Mouse (Mus musculus): ENCODE measurements at regions not wholly inside any gene's neighbourhood (a gene's known extent, or its start where the extent isn't known, plus 50 kb on each side); places are given as distances from the start of the nearest gene placed in this dataset.

GRCm38 (mm10) chrX:13344701-13345100 is 63.9 kb downstream of the Ddx3x start:
- no peak overlapping the region for H3K27ac ChIP-seq (ENCODE audit: insufficient read depth, low read depth, low read length)
- TF ChIP-seq CTCF (conservative IDR thresholded peaks at IDR 0.05; ENCODE audit: insufficient read depth, insufficient read length, low read depth, low read length), result no peak
- TF ChIP-seq POLR2A (IDR thresholded peaks at IDR 0.05; ENCODE audit: low read depth, low read length), result no peak
- no peaks in the 10 kb centered on the region for H3K36me3 ChIP-seq (ENCODE audit: control insufficient read depth, insufficient read depth, low read length)
- no peaks in the 10 kb centered on the region for H3K27me3 ChIP-seq (replicated peaks; ENCODE audit: control insufficient read depth, insufficient read depth, low read length)
- 25% methylated on average over 5 of the region's 5 CpGs for WGBS
- DNase-seq, result peak; percentile 33
- no peak overlapping the region for H3K4me3 ChIP-seq (ENCODE audit: insufficient read depth, low read depth, low read length)
- H3K4me1 ChIP-seq (ENCODE audit: control insufficient read depth, insufficient read depth, low read length), result no peaks in the 10 kb centered on the region

- 28% methylated on average over 5 of the region's 5 CpGs for WGBS
- TF ChIP-seq POLR2A (IDR thresholded peaks at IDR 0.05; ENCODE audit: low read depth, low read length), result no peak
- TF ChIP-seq CTCF (conservative IDR thresholded peaks at IDR 0.05; ENCODE audit: insufficient read depth, insufficient read length, low read depth, low read length), result no peak
- no peak for DNase-seq
- Histone ChIP-seq H3K4me3 (ENCODE audit: insufficient read depth, low read depth, low read length) (no peak overlapping the region), H3K4me1 (ENCODE audit: control insufficient read depth, insufficient read depth, low read length) (no peaks in the 10 kb centered on the region), H3K27ac (ENCODE audit: insufficient read depth, low read depth, low read length) (no peak overlapping the region), H3K27me3 (replicated peaks; ENCODE audit: control insufficient read depth, insufficient read depth, low read length) (no peaks in the 10 kb centered on the region), H3K36me3 (ENCODE audit: control insufficient read depth, insufficient read depth, low read length) (no peaks in the 10 kb centered on the region)
These were observed 64.4 kb downstream of the Ddx3x start for GRCm38 (mm10) chrX:13345126-13345525.

DNA sequence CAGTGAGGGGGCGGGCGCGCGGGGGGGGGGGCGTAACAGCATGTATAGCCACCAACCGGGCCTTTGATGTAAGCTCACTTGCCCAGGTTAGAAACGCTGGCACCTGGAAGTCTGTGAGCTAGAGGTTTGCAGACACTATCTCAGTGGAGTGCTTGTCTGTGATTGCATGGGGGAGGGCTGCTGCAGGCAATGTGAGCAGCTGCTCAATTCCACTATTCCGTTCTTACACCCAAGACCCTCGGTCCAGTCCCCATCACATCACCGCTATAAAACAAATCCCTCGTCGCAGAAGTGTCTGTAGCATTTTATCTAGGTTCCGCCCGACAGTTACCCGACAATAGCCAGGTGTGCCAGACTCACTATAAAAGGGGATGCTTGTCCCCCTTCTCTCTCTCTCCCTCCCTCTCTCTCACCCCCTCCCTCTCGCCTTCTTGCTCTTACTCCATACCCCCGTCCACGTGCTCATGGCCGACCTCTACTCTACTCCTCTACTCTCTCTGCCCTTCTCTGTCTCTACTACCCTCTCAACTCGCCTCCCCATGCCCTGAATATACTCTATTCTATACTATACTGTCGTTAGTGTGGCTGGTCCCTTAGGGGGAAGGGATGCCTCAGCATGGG is 65.4 kb downstream of the Ddx3x start:
- H3K27me3 ChIP-seq (replicated peaks; ENCODE audit: control insufficient read depth, insufficient read depth, low read length), result no peaks in the 10 kb centered on the region
- 24% methylated on average over 21 of the region's 21 CpGs for WGBS
- no peaks in the 10 kb centered on the region for H3K4me1 ChIP-seq (ENCODE audit: control insufficient read depth, insufficient read depth, low read length)
- no peaks in the 10 kb centered on the region for H3K36me3 ChIP-seq (ENCODE audit: control insufficient read depth, insufficient read depth, low read length)
- no peak for DNase-seq
- no peak overlapping the region for H3K4me3 ChIP-seq (ENCODE audit: insufficient read depth, low read depth, low read length)
- H3K27ac ChIP-seq (ENCODE audit: insufficient read depth, low read depth, low read length), result no peak overlapping the region
- TF ChIP-seq POLR2A (IDR thresholded peaks at IDR 0.05; ENCODE audit: low read depth, low read length) (no peak), CTCF (conservative IDR thresholded peaks at IDR 0.05; ENCODE audit: insufficient read depth, insufficient read length, low read depth, low read length) (no peak)

GRCm38 (mm10) chrX:13346696-13347026 is 65.9 kb downstream of the Ddx3x start:
- H3K27ac ChIP-seq (ENCODE audit: insufficient read depth, low read depth, low read length), result no peak overlapping the region
- TF ChIP-seq POLR2A (IDR thresholded peaks at IDR 0.05; ENCODE audit: low read depth, low read length) (no peak), CTCF (conservative IDR thresholded peaks at IDR 0.05; ENCODE audit: insufficient read depth, insufficient read length, low read depth, low read length) (no peak)
- H3K4me3 ChIP-seq (ENCODE audit: insufficient read depth, low read depth, low read length), result peak overlapping the region; percentile 59
- DNase-seq, result no peak
- H3K27me3 ChIP-seq (replicated peaks; ENCODE audit: control insufficient read depth, insufficient read depth, low read length), result no peaks in the 10 kb centered on the region
- 1% methylated on average over 5 of the region's 5 CpGs for WGBS
- no peaks in the 10 kb centered on the region for H3K4me1 ChIP-seq (ENCODE audit: control insufficient read depth, insufficient read depth, low read length)
- no peaks in the 10 kb centered on the region for H3K36me3 ChIP-seq (ENCODE audit: control insufficient read depth, insufficient read depth, low read length)

DNA sequence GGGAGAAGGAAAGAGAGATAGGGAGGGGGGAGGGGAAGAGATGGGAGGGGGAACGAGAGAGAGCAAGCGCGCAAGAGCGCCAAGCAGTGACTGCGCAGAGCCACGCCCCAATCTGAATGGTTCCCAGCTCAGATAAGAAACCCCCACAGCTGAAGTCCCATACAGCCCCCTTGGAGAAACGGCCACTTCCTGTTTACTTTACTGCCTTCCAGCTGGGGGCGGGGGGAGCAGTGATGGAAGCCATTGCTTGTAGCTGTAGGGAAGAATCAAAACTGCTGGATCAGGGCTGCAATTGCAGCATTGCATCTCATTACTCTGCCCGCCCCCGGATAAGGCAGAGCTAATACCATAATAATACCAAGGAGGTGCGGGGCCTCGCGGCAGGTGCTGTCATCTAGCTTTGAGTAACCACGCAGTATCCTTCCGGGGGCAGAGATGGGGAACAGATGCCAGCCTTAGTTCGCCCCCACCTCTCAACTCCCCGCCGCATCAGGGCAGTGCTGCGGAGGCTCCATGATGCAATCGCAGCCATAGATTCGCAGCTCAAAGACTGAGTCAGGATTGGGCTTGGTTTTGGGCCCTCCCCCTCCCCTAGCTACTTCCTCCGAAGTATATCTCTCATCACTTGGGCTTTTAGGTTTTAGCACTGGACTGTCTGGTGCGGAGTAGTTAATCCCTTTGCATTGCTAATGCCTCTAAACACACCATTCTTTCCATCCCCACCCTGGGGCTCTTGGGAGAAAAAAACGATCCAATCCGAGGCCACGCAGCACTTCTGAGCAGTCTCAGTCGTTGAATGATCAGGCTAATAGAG is 66.5 kb downstream of the Ddx3x start:
- TF ChIP-seq POLR2A (IDR thresholded peaks at IDR 0.05; ENCODE audit: low read depth, low read length) (no peak), CTCF (conservative IDR thresholded peaks at IDR 0.05; ENCODE audit: insufficient read depth, insufficient read length, low read depth, low read length) (no peak)
- 1% methylated on average over 27 of the region's 27 CpGs for WGBS

GRCm38 (mm10) chrX:13348415-13348814 is 67.6 kb downstream of the Ddx3x start:
- Histone ChIP-seq H3K27ac (ENCODE audit: insufficient read depth, low read depth, low read length) (no peak overlapping the region), H3K4me1 (ENCODE audit: control insufficient read depth, insufficient read depth, low read length) (no peaks in the 10 kb centered on the region), H3K36me3 (ENCODE audit: control insufficient read depth, insufficient read depth, low read length) (no peaks in the 10 kb centered on the region), H3K4me3 (ENCODE audit: insufficient read depth, low read depth, low read length) (no peak overlapping the region), H3K27me3 (replicated peaks; ENCODE audit: control insufficient read depth, insufficient read depth, low read length) (no peaks in the 10 kb centered on the region)
- DNase-seq, result no peak
- TF ChIP-seq POLR2A (IDR thresholded peaks at IDR 0.05; ENCODE audit: low read depth, low read length) (no peak), CTCF (conservative IDR thresholded peaks at IDR 0.05; ENCODE audit: insufficient read depth, insufficient read length, low read depth, low read length) (no peak)
- 78% methylated on average over 1 of the region's 1 CpGs for WGBS

More for the DNA sequence above, 66.5 kb downstream of the Ddx3x start:
- peak overlapping the region; percentile 59 for H3K4me3 ChIP-seq (ENCODE audit: insufficient read depth, low read depth, low read length)
- H3K4me1 ChIP-seq (ENCODE audit: control insufficient read depth, insufficient read depth, low read length), result no peaks in the 10 kb centered on the region
- H3K27me3 ChIP-seq (replicated peaks; ENCODE audit: control insufficient read depth, insufficient read depth, low read length), result no peaks in the 10 kb centered on the region
- no peaks in the 10 kb centered on the region for H3K36me3 ChIP-seq (ENCODE audit: control insufficient read depth, insufficient read depth, low read length)
- peak; percentile 58 for DNase-seq
- H3K27ac ChIP-seq (ENCODE audit: insufficient read depth, low read depth, low read length), result peak overlapping the region; percentile 8; the same call in 1 of the 2 replicates

- Histone ChIP-seq H3K27me3 (replicated peaks; ENCODE audit: control insufficient read depth, insufficient read depth, low read length) (no peaks in the 10 kb centered on the region), H3K4me3 (ENCODE audit: insufficient read depth, low read depth, low read length) (no peak overlapping the region), H3K27ac (ENCODE audit: insufficient read depth, low read depth, low read length) (no peak overlapping the region), H3K36me3 (ENCODE audit: control insufficient read depth, insufficient read depth, low read length) (no peaks in the 10 kb centered on the region), H3K4me1 (ENCODE audit: control insufficient read depth, insufficient read depth, low read length) (no peaks in the 10 kb centered on the region)
- WGBS, result 80% methylated on average over 3 of the region's 3 CpGs
- DNase-seq, result peak; percentile 37
- TF ChIP-seq CTCF (conservative IDR thresholded peaks at IDR 0.05; ENCODE audit: insufficient read depth, insufficient read length, low read depth, low read length), result no peak
- TF ChIP-seq POLR2A (IDR thresholded peaks at IDR 0.05; ENCODE audit: low read depth, low read length), result no peak
These were observed 69.7 kb downstream of the Ddx3x start for GRCm38 (mm10) chrX:13350461-13350860.

Measured in kidney, adult 2 months (tissue).